Mouse (Mus musculus) adrenal gland, postnatal 4 days (tissue): ENCODE data around the gene Tbx15. TPM values are rescaled to one million over a fixed set of nuclear protein-coding genes. Genes with fewer than 3 reads are reported as not detected.

Source experiments
- DNase-seq, 2 experiments: peaks; one replicate each; pipeline ENCODE4 v3.0.0; 2021 to 2022; ENCODE audit warnings: low spot score in 2 of 2, mixed read lengths in 2 of 2
- long read RNA-seq, 2 experiments: library from polyadenylated mRNA; stranded (forward); transcript quantifications; one replicate each; pipeline ENCODE4 v2.0.0; 2021
- total RNA-seq, 2 experiments: library from RNA; stranded (reverse); gene quantifications; 2 replicates each; pipeline ENCODE4 v1.2.3; 2021

Tbx15 gene
- total RNA-seq: 1 to 10 TPM; 1.4 to 2.5 TPM
- long read RNA-seq, experiment 1, partial matches to known transcripts: 0 of 2 reads
- long read RNA-seq, experiment 1, other reads (novel, unspliced or antisense): 2 of 2 reads
- long read RNA-seq, experiment 2, partial matches to known transcripts: 0 of 4 reads
- long read RNA-seq, experiment 2, other reads (novel, unspliced or antisense): 1 of 4 reads

GRCm38 (mm10) chr3:99240213-99240720 lies at the start of gene Tbx15:
Tbx15 (plus strand) TSS chr3:99240381.
- DNase-seq: no peak

- no peak for DNase-seq
Measured at GRCm38 (mm10) chr3:99193576-99193975, 46.6 kb upstream of the Tbx15 start.

- DNase-seq: no peak
Measured at GRCm38 (mm10) chr3:99203331-99203730, 36.9 kb upstream of the Tbx15 start.

- DNase-seq: no peak
Measured at GRCm38 (mm10) chr3:99208416-99208815, 31.8 kb upstream of the Tbx15 start.

GRCm38 (mm10) chr3:99211105-99211698 lies 29.0 kb upstream of the Tbx15 start:
- DNase-seq: no peak

- DNase-seq: no peak
Measured at GRCm38 (mm10) chr3:99227807-99228206, 12.4 kb upstream of the Tbx15 start.

- no peak for DNase-seq
Measured at GRCm38 (mm10) chr3:99233393-99234318, 6.5 kb upstream of the Tbx15 start.

GRCm38 (mm10) chr3:99234319-99234869 lies 5.8 kb upstream of the Tbx15 start:
- DNase-seq: no peak

- no peak for DNase-seq
Measured at GRCm38 (mm10) chr3:99235116-99235803, 4.9 kb upstream of the Tbx15 start.

GRCm38 (mm10) chr3:99235804-99236755 lies 4.1 kb upstream of the Tbx15 start:
- no peak for DNase-seq

GRCm38 (mm10) chr3:99238691-99239090 lies 1.5 kb upstream of the Tbx15 start:
- DNase-seq: no peak

- DNase-seq: no peak
Measured at GRCm38 (mm10) chr3:99239301-99240045, 708 bp upstream of the Tbx15 start.

GRCm38 (mm10) chr3:99240811-99241738 lies 894 bp downstream of the Tbx15 start:
- DNase-seq: no peak

GRCm38 (mm10) chr3:99242481-99242880 lies 2.3 kb downstream of the Tbx15 start:
- DNase-seq: no peak

- DNase-seq: no peak
Measured at GRCm38 (mm10) chr3:99245341-99245740, 5.2 kb downstream of the Tbx15 start.

GRCm38 (mm10) chr3:99246629-99247028 lies 6.4 kb downstream of the Tbx15 start:
- DNase-seq: no peak

- no peak for DNase-seq
Measured at GRCm38 (mm10) chr3:99247586-99247985, 7.4 kb downstream of the Tbx15 start.
